Mouse (Mus musculus) activated CD4-positive, CD25-positive, alpha-beta regulatory T cell, adult 9 weeks (primary cell): ENCODE measurements around the gene Phf21a. TPM values are rescaled to one million over a fixed set of nuclear protein-coding genes. Genes with fewer than 3 reads are reported as not detected.

ENCODE experiments used
- polyA plus RNA-seq: library from polyadenylated mRNA; unstranded; fragments of 100-300 nt; shearing (Covaris generic); gene quantifications from one replicate; pipeline ENCODE4 v1.2.1, GENCODE M21; 2017

Gene Phf21a
- 77.7 TPM for polyA plus RNA-seq

DNA sequence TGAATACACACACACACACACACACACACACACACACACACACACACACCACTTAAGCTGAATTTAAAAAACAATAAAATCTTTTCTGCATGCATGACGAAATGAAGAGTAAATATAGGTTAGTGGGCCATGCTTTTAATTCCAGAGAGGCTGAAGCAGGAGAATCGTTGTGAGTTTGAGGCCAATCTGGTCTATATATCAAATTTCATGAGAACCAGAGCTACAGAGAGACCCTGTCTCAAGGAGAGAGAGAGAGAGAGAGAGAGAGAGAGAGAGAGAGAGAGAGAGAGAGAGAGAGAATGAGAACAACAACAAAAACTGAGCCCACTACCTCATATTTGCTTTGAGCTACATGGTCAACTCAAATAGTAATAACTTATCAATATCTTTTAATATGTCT is at the start of gene Phf21a:
Gene Phf21a (plus strand): TSS at position 301 of the 400 bp plus-strand sequence.

DNA sequence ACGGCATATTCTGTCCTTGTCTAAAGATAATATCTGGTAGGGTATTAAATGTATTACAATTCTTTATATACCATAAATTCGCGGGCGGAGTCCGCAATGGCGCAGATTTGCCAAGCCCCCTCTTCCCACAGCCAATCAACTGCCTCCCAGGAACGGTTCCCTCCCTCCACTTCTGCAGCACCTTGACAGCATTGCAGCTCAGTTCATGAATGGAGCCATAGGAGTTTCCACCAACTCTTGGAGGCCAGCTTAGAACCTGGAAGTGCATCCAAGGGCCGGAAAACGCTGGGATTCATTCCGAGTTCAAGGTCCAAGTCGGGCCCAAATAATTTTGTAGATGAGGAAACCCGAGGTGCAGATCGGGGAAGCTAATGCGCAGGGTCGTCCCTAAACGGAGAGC is 281.6 kb downstream of the Phf21a start, which contains the start of the genes Pex16 and Large2:
Gene Pex16 (plus strand): TSS at position 163 of the 400 bp plus-strand sequence.
Gene Large2 (minus strand): TSS at position 356 of the 400 bp plus-strand sequence.

DNA sequence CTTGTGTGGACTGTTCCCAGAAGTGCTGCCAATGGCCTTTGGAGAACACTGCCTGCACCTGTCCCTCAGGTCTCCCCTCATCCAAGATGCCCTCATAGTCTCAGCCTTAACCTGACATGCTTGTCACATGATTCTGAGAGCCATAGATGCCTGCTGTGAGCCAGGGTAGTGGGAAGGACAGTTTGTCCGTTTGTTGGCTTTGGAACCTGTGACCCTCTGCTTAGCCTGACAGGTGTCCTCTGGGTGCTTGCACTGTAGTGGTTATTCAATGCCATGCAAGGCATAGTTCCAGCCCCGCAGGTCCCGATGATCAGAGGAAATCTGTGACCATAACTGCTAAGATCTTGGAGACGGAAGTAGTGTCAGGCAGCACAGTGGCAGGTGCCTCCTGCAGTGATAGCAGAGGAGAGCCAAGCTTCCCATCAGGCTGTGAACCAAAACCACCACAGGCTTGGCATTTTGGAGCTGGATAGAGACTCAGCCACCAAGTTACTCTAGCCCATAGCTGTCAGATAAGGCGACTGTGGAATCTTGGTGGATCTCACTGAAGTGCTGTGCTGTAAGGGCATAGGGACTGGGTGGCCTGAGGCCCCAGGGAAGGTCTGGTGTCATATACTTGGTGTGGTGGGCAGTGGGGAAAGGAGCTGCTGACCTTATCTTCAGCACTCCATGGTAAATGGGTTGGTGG is 289.1 kb downstream of the Phf21a start, which contains the start of gene 1700029I15Rik:
Gene 1700029I15Rik (plus strand): TSS at position 638 of the 688 bp plus-strand sequence.

DNA sequence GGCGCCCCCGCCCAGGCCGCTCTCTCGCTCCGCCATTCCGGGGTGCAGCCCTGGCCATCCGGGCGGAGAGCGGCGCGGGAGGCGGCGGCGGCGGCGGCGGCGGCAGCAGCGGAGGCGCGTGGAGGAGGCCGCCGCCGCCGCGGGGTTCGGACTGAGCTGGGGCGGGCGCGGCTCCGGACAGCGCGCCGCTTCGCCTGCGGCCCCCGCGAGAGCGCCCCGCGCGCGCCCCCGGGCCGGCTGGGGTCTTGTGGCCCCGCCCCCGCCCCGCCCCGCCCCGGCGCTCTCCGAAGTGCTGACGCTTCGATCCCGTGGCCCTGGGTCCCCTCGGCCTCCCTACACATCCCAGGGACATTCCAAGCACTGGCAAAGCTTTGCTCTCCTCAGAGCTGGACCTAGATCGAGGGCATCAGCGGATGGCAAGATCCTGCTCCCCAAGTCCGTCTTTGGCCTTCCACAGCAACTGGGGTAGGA is 308.2 kb downstream of the Phf21a start, which contains the start of gene Mapk8ip1:
Gene Mapk8ip1 (minus strand): TSS at position 173 of the 471 bp plus-strand sequence.

Other genes starting within 250 kb of the Phf21a start
- gene Chrm4, start 165.9 kb upstream of the Phf21a start, polyA plus RNA-seq = 0.82 TPM
- gene Mdk, start 160.8 kb upstream of the Phf21a start, polyA plus RNA-seq = 1.9 TPM
- 0.72 TPM for gene Gm9821, start 147.4 kb upstream of the Phf21a start, polyA plus RNA-seq
- 57.1 TPM for gene Dgkz, start 117.3 kb upstream of the Phf21a start, polyA plus RNA-seq
- 1.2 TPM for gene Creb3l1, start 68.6 kb upstream of the Phf21a start, polyA plus RNA-seq